Comparison of ENCODE assay signal across 15 mouse cellular contexts in the genomic region with DNA sequence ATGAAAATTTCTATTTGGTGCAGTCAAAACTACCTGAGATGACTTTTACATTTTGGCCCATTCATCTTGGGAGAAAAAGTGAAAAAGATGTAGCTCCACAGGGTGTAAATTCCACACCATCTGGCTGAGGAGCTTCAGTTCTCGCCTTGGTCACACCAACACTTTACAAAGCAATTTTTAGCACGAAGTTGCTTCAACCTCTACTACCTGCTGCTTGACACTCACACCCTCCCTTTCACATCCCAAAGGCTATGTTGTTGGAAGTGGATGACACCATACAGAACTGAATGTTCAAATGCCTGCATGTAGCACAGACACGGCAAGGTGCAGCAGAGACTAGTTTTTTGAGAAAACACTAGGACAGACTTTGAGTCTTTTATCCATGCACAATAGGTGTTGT.
A peak's percentile ranks its signal among the peaks of the same experiment; 100 is the strongest.
DNase-seq lines count a peak whose midpoint lies in the region.
"Had no signal": no experiment of that assay in that cellular context is flagged by ENCODE, and none has a peak within 500 bp of the region (broad histone marks: within the 10 kb centered on the region; RNA-seq: fewer than 3 reads in every experiment).

No protein-coding gene starts in this region.

- peak; percentile 3 to 11 for DNase-seq in left cerebral cortex, adult 18-20 months (ENCODE audit: low spot score in 2 of 2)
- no peak for DNase-seq in left cerebral cortex, postnatal 4 days
- DNase-seq in right cerebral cortex, adult 18-20 months, result peak; percentile 38
- DNase-seq in right cerebral cortex, postnatal 4 days, result no peak
- DNase-seq in telencephalon, adult 2 months (ENCODE audit: low read depth, low spot score), result peak; percentile 36
- DNase-seq in layer of hippocampus, postnatal 36 days, result no peak
- DNase-seq: adrenal gland, adult 2 months; adrenal gland, postnatal 10 days; adrenal gland, postnatal 25 days; cerebellum, adult 11-12 months; cerebellum, adult 2 months; cerebellum, adult 9-10 months; cerebellum, postnatal 10 days; cerebellum, postnatal 36 days; embryo, embryonic 11 days had no signal

- intact Hi-C loops in left cerebral cortex, postnatal 4 days (cut with DNase I), result no loop called here

Comparison
In these comparisons a context has a peak if more than half of its experiments do, and no peak if none do; other contexts are left out.
1. DNase-seq: peak in left cerebral cortex, adult 18-20 months (2 of 2), right cerebral cortex, adult 18-20 months (single experiment) and telencephalon, adult 2 months (single experiment); none in left cerebral cortex, postnatal 4 days (single experiment), right cerebral cortex, postnatal 4 days (single experiment) and layer of hippocampus, postnatal 36 days (0 of 2).